Mouse (Mus musculus) cerebellum, postnatal 25 days (tissue): ENCODE results near the gene Lad1.

Experiments
- DNase-seq, 2 experiments: peaks; one replicate each; pipeline ENCODE4 v3.0.0; 2021; ENCODE audit warnings: mixed read lengths in 2 of 2

Gene Lad1

GRCm38 (mm10) chr1:135818481-135819086, at the start of gene Lad1:
Gene Lad1, plus strand, starts transcription at chr1:135818598.
- DNase-seq: peak; percentile 51 to 58

DNA sequence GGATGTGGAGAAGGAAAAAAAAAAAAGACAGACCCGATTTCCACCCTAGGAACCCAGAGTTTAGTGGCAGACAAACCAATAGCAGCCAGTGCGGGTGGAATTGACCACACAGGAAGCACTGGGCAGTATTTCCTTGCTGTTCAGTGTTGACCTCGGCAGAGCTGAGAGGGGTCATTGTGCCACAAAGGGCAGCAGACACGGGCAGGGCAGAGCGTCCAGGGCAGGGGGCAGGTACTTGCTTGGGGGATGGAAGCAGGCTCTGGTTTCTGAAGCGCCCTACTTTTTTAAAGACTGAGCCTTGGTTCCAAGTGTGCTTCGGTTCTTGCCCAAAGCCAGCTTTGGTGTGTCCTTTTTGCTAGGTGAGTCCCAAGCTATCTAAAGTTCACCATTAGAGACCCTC, 48.2 kb upstream of the Lad1 start:
- DNase-seq: no peak

- DNase-seq: no peak
These were observed 47.4 kb upstream of the Lad1 start for GRCm38 (mm10) chr1:135770896-135771572.

GRCm38 (mm10) chr1:135771573-135771970, 46.8 kb upstream of the Lad1 start:
- no peak for DNase-seq

- DNase-seq: no peak
These were observed 41.8 kb upstream of the Lad1 start for GRCm38 (mm10) chr1:135776596-135776995.

DNA sequence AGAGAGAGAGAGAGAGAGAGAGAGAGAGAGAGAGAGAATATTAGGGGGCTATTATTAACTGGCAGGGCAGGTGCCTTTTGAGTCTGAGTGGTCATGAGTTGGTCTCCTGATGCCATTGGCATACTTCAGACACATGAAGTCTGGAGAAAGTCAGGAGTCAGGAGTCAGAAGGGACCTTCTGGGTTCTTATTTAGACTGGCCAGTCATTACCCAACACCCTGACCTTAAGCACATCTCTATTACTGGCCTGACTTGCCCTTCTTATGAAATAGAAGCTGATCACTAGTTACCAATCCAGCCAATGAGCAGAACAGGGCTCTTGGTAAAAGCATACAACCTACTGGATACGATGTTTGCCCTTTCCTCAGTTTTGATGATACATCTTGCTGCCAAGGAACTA, 41.4 kb upstream of the Lad1 start:
- no peak for DNase-seq

DNA sequence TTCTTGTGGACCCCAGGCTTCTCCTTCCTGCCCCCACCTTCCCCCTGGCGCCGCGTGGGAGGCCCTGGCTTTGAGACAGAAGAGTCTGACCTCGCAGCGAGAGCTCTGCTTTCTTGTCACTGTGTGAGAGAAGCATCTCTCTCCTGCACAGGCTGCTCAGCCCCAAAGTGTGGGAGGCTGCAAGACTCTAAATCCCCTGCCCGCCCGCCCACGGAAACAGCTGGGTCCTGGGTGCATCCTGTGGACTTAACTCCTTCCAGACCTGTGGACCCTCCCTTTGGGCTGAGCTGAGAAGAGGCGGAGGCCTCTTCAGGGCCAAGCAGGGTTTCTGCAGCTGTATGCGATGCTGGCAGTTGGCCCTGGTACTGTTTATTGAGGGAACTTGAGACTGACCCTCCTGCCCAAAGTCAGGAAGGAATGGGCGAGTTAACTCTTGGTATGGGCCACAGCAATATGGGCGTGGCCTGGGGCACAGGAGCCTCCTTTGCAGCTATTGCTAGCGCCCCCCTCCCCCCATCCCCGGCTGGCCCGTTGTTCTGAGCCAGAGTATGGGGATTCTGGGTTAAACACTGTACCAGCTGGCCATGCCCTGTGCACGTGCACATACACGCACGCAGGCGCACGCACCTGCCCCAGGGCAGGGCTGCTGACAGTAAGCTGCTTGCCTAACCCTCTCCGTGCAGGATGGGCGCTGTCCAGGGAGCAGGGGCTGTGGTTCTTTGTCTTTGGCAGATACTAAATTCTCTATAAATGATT, 39.4 kb upstream of the Lad1 start, which contains the start of gene Tnni1:
Gene Tnni1 (plus strand): TSS at position 655 of the 756 bp plus-strand sequence.
- no peak for DNase-seq

DNA sequence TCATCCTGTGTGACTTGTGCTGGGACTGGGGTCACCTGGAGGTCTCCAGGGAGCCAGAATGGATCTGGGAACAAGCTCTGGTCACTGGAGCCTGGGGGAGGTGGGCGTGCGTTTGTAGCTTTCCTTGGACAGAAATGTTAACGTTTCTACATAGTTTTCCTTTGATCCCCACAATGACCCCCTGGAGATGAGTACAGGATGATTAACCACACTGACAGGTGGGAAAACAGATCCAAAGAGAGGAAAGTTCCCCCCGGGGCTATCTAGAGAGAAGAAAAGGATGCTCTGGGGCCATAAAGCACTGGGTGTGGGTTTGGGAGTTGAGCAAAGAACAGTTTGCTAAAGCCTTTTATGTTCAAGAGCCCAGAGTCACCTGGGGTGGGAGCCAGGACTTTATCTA, 37.7 kb upstream of the Lad1 start:
- DNase-seq: no peak

DNA sequence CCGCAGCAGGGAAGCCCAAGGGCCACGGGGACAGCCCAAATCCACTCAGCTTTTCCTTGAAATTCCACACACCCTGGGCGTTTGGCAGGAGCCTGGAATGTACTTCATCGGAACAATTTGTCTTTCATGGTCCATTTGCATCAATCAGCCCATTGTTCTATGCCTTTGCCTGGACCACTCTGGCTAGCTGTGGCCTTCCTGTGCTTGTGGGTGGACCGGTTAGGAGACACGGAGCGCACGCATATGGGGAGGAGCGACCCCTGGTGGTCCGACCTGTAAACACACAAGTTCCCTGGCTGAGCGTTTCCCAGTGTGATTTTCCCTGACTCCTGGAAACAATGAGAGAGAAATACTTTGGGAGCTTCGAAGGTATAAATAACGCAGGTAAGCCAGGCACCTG, 37.2 kb upstream of the Lad1 start:
- DNase-seq: peak; percentile 70 to 81

- DNase-seq: no peak
These were observed 35.6 kb upstream of the Lad1 start for GRCm38 (mm10) chr1:135782816-135783215.

DNA sequence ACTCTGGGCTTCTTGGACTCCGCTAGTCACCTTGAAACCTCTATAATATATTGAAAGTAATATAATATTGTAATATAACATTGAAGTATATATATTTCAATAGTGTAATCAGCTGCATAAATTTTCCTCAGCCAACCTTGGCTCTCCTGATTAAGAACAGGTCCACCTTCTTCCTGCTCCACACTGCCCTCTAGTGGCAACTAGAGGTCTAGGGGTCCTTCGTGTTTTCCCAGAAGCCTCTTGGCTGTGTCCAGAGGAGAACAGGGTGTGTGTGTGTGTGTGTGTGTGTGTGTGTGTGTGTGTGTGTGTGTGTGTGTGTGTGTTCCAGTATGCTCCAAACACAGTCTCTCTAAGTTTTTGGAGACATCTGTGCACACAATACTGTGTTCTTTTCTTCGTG, 30.6 kb upstream of the Lad1 start:
- DNase-seq: peak; percentile 58 to 79

DNA sequence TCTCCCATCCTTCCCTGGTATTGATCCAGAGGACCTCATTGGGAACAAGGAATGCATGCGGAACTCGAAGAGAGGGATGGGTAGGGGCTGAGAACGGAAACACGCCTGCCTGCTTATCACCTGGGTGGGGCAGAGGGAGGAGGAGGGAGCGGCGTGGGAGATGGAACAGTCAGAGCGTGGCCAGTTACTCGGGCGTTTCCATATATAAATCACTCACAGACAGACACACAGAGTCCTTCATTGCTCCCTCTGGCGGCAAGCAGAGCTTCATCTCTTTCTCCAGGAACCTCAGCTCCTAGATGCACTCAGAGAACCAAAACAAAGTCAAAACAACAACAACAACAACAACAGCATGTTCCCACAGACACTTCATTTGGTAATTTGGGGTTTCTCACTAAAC, 29.7 kb upstream of the Lad1 start:
- DNase-seq: peak in 1 of 2 experiments; percentile 24

- peak; percentile 67 to 85 for DNase-seq
These were observed 28.6 kb upstream of the Lad1 start for GRCm38 (mm10) chr1:135789815-135790214.

GRCm38 (mm10) chr1:135792143-135792939, 26.1 kb upstream of the Lad1 start:
- no peak for DNase-seq

GRCm38 (mm10) chr1:135793370-135794215, 24.8 kb upstream of the Lad1 start:
- DNase-seq: no peak

GRCm38 (mm10) chr1:135794216-135795134, 23.9 kb upstream of the Lad1 start:
- DNase-seq: no peak

GRCm38 (mm10) chr1:135798492-135798891, 19.9 kb upstream of the Lad1 start:
- DNase-seq: no peak

DNA sequence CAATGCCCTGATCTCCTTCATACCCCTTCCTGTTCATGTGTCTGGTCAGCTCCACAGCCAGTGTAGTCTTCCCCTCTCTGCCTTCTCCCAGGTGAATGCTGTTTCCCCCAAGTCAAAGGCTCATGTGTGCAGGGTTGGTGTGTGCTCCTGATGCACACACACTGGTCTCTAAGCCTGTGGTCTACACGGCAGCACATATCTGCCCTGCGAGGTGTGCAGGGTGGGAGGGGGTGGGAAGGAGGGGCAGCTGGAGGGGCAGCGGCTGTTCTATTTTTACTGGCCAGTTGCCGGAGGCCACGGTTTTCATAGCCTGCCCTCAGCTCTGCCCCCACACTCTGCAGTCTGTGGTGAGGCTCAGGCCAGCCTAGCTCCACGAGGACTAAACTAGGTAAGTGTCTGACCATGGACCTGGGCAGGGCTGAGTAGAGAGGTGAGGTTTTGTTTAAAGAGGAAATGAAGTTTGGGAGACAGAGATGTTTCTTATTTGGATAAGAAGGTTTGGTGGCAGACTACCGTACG, 19.2 kb upstream of the Lad1 start:
- no peak for DNase-seq

DNA sequence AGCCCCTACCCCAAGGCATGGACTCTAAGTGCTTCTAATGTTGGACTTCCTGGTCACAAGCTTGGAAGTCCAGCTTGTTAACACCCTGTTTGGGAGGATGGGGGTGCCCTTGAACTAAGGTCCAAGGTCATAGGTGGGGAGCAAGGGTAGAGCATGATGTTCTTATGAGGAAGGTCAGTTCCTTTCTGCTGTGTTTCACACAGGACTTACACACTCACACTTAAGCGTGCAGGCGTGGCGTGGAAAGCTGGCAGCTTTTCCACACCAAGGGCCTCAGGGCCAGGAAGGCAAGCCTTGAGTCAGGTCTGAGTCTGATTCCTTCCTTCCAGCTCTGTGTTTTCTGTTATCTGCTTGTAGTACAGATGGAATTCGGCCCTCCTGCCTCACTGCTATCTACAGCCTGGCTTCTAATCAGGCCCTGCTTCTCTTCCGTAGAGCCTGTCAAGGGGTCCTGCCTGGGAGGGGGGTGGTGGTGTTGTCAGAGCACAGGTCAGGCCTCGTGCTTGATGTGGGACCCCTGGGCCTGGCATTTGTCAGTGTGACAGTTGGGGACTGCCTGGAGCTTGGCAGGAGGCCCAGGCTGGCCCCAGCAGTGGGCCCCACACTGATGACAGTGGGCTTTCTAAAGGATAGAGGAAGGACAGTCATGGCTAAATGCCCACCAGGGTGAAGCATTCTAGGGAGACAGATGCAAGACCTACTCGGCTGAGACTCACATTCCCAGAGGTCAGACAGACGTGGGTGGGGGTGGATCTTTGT, 18.0 kb upstream of the Lad1 start:
- no peak for DNase-seq

DNA sequence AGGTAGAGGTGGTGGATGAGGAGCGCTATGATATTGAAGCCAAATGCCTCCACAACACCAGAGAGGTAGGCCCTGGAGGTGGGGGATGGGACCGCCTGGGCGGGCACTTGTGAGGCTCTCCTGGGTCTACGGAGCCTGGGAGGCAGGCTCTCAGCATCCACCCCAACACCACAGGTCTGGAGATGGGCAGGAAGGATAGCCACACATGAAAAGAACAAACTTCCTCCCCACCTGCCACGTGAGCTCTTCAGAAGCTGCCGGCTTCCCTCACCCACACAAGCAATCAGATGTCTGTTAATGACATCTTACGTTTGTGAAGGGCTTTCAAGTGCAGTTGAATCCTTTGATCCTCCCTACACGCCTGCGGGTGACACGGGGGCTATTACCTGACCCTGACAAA, 10.9 kb upstream of the Lad1 start:
- no peak for DNase-seq
